Mouse (Mus musculus): ENCODE measurements around the gene Rab29. TPM values are rescaled to one million over a fixed set of nuclear protein-coding genes. Genes with fewer than 3 reads are reported as not detected.
A peak's percentile ranks its signal among the peaks of the same experiment; 100 is the strongest.

Rab29 gene
- total and polyA plus RNA-seq, 3 experiments, result 23.5 to 26.3 TPM; not detected in 1

GRCm38 (mm10) chr1:131830971-131831641 is 35.9 kb upstream of the Rab29 start:
- H3K79me2 ChIP-seq (ENCODE audit: control insufficient read depth, insufficient read depth, low read length, poor library complexity), result peaks cover 1% of the 10 kb centered on the region; the same call in 1 of the 2 replicates
- no peak overlapping the region for H3K9ac ChIP-seq (ENCODE audit: control insufficient read depth, low read depth, low read length, poor library complexity, severe bottlenecking)
- no peak overlapping the region for H3K4me3 ChIP-seq (ENCODE audit: control insufficient read depth in 1 of 2, insufficient read depth in 1 of 2, low read depth in 2 of 2, low read length in 2 of 2)
- H3K9me3 ChIP-seq (replicated peaks; ENCODE audit: insufficient read depth, low read length), result no peaks in the 10 kb centered on the region
- no peak overlapping the region for H3K27ac ChIP-seq (ENCODE audit: control insufficient read depth, low read depth, low read length)
- peaks cover 0 to 4% of the 10 kb centered on the region in 2 experiments; a peak in 1 of 4 replicates for H3K27me3 ChIP-seq (ENCODE audit: control insufficient read depth in 1 of 2, insufficient read depth in 2 of 2, low read length in 2 of 2)
- peaks cover 4 to 12% of the 10 kb centered on the region in 2 experiments; a peak in 3 of 4 replicates for H3K4me1 ChIP-seq (ENCODE audit: control insufficient read depth in 1 of 2, insufficient read depth in 2 of 2, low read length in 2 of 2)
- peaks cover 0 to 6% of the 10 kb centered on the region in 2 experiments; a peak in 2 of 4 replicates for H3K36me3 ChIP-seq (ENCODE audit: control insufficient read depth in 1 of 2, insufficient read depth in 2 of 2, low read length in 2 of 2)
- TF ChIP-seq UBTF (IDR thresholded peaks at IDR 0.05; ENCODE audit: borderline replicate concordance, insufficient read depth, low read depth, low read length) (no peak), NRF1 (IDR thresholded peaks at IDR 0.05; ENCODE audit: insufficient read depth, low read depth, low read length, poor library complexity, severe bottlenecking) (no peak), GABPA (IDR thresholded peaks at IDR 0.05; ENCODE audit: low read depth, low read length) (no peak), ZC3H11A (IDR thresholded peaks at IDR 0.05; ENCODE audit: low read depth, low read length) (no peak), MEF2A (IDR thresholded peaks at IDR 0.05; ENCODE audit: extremely low read depth, insufficient replicate concordance, low read depth, low read length, poor library complexity, severe bottlenecking) (no peak), MXI1 (IDR thresholded peaks at IDR 0.05; ENCODE audit: low read depth, low read length) (no peak), MYC (IDR thresholded peaks at IDR 0.05; ENCODE audit: low read depth, low read length) (no peak), ELF1 (IDR thresholded peaks at IDR 0.05; ENCODE audit: low read depth, low read length) (no peak), CHD2 (IDR thresholded peaks at IDR 0.05; ENCODE audit: low read length) (no peak), USF1 (IDR thresholded peaks at IDR 0.05; ENCODE audit: low read depth, low read length) (no peak)
- DNase-seq (ENCODE audit: low read depth, low spot score), result no peak

GRCm38 (mm10) chr1:131837035-131837434 is 30.0 kb upstream of the Rab29 start:
- Histone ChIP-seq H3K4me3 (ENCODE audit: control insufficient read depth in 1 of 2, insufficient read depth in 1 of 2, low read depth in 2 of 2, low read length in 2 of 2) (no peak overlapping the region), H3K4me1 (ENCODE audit: control insufficient read depth in 1 of 2, insufficient read depth in 2 of 2, low read length in 2 of 2) (no peaks in the 10 kb centered on the region), H3K36me3 (ENCODE audit: control insufficient read depth in 1 of 2, insufficient read depth in 2 of 2, low read length in 2 of 2) (no peaks in the 10 kb centered on the region; a peak in 1 of 4 replicates), H3K27ac (ENCODE audit: control insufficient read depth, low read depth, low read length) (no peak overlapping the region), H3K27me3 (ENCODE audit: control insufficient read depth in 1 of 2, insufficient read depth in 2 of 2, low read length in 2 of 2) (no peaks in the 10 kb centered on the region), H3K9me3 (replicated peaks; ENCODE audit: insufficient read depth, low read length) (no peaks in the 10 kb centered on the region), H3K79me2 (ENCODE audit: control insufficient read depth, insufficient read depth, low read length, poor library complexity) (no peaks in the 10 kb centered on the region), H3K9ac (ENCODE audit: control insufficient read depth, low read depth, low read length, poor library complexity, severe bottlenecking) (no peak overlapping the region)
- no peak for TF ChIP-seq MAFK (IDR thresholded peaks at IDR 0.05; ENCODE audit: borderline replicate concordance, low read depth, low read length)
- TF ChIP-seq E2F4 (IDR thresholded peaks at IDR 0.05; ENCODE audit: borderline replicate concordance, low read depth, low read length), result no peak
- TF ChIP-seq USF2 (IDR thresholded peaks at IDR 0.05; ENCODE audit: borderline replicate concordance in 1 of 2, insufficient read depth in 1 of 2, low read depth in 1 of 2, low read length in 2 of 2), result no peak
- no peak for TF ChIP-seq JUND (IDR thresholded peaks at IDR 0.05; ENCODE audit: low read depth, low read length)
- no peak for TF ChIP-seq MAX (IDR thresholded peaks at IDR 0.05; ENCODE audit: low read length)
- no peak for TF ChIP-seq RAD21 (IDR thresholded peaks at IDR 0.05; ENCODE audit: low read depth, low read length)
- no peak for TF ChIP-seq MEF2A (IDR thresholded peaks at IDR 0.05; ENCODE audit: extremely low read depth, insufficient replicate concordance, low read depth, low read length, poor library complexity, severe bottlenecking)
- no peak for TF ChIP-seq BHLHE40 (IDR thresholded peaks at IDR 0.05; ENCODE audit: borderline replicate concordance, low read depth, low read length)
- no peak for TF ChIP-seq TBP (IDR thresholded peaks at IDR 0.05; ENCODE audit: low read depth, low read length)
- TF ChIP-seq UBTF (IDR thresholded peaks at IDR 0.05; ENCODE audit: borderline replicate concordance, insufficient read depth, low read depth, low read length), result no peak
- peak; percentile 9 for DNase-seq (ENCODE audit: low read depth, low spot score)
